Mouse (Mus musculus): ENCODE data around the gene Ifit3.
"Not testable (repeated sequence)": the region's sequence is repeated elsewhere in the genome, so short reads cannot be mapped to it uniquely, and the experiment has no call there.

- TF ChIP-seq EP300 (IDR thresholded peaks at IDR 0.05; ENCODE audit: insufficient read depth, low read depth, low read length); POLR2A (IDR thresholded peaks at IDR 0.05; ENCODE audit: insufficient read depth, low read length); CTCF (IDR thresholded peaks at IDR 0.05; ENCODE audit: low read depth, low read length): not testable (repeated sequence)
Observed at GRCm38 (mm10) chr19:34594523-34594922, 11.2 kb downstream of the Ifit3 start.

Measured in ES-Bruce4 (cell line).